Mouse (Mus musculus): ENCODE results near the gene Rab11fip4.

Rab11fip4 gene

DNA sequence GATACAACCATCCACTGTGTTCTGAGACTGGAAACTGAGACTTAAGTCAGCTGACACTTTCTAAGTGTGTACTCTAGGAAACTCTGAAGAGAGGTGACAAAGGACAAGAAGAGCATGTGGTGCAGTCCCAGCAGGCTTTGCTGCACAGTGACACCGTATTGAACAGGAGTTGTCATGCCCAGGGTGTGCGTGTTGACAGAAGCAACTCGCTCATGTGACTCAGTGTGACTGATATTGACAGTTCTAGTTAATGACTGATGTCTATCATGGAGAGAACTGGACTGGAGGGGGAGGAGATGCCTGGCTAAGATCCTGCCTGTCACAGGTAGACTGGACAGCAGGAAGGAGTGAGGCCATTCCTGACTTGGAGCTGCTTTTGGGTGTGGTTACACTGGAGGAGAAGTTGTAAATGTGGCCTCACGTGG lies 63.4 kb downstream of the Rab11fip4 start:
- DNase-seq (ENCODE audit: low spot score in 2 of 2) = no peak

DNA sequence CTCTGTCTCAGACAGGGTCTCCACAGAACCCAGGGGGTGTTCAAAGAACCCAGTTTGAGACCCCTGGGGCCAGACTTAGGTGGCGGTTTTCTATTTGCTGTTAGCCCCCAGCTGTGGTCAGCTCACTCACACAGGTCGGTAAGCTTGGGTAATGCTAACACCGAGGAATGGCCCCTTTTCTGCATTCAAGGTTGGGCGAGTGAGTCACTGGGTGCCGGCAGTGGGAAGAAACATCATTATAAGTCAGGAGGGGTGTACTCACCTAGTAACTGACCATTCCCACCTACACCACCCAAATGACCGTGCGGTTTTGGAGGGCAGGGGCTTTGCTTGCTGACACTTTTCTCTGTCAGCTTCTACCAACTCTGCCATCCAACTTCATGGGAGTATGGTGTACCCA lies 64.6 kb downstream of the Rab11fip4 start:
- no peak for DNase-seq (ENCODE audit: low spot score in 2 of 2)

DNA sequence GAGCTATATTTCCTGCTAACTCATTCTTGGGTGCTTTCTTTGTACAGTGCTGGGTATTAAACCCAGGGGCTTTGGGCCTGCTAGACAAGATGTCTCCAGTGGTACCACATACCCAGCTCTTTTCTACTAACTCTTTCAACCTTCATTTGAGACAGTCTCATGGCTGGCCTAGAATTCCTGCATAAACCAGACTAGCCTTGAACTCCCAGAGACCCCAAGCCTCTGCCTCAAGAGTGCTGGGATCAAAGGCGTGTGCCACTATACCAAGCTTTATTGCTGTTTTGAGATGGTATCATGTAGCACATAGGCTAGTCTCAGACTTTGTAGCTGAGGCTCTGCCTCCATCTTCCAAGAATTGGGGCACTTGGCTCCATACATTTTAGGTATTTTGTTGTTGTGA lies 65.5 kb downstream of the Rab11fip4 start:
- no peak for DNase-seq (ENCODE audit: low spot score in 2 of 2)

GRCm38 (mm10) chr11:79657053-79657452 lies 66.0 kb downstream of the Rab11fip4 start:
- no peak for DNase-seq (ENCODE audit: low spot score in 2 of 2)

GRCm38 (mm10) chr11:79658205-79658825 lies 67.3 kb downstream of the Rab11fip4 start:
- DNase-seq (ENCODE audit: low spot score in 2 of 2) = no peak

DNA sequence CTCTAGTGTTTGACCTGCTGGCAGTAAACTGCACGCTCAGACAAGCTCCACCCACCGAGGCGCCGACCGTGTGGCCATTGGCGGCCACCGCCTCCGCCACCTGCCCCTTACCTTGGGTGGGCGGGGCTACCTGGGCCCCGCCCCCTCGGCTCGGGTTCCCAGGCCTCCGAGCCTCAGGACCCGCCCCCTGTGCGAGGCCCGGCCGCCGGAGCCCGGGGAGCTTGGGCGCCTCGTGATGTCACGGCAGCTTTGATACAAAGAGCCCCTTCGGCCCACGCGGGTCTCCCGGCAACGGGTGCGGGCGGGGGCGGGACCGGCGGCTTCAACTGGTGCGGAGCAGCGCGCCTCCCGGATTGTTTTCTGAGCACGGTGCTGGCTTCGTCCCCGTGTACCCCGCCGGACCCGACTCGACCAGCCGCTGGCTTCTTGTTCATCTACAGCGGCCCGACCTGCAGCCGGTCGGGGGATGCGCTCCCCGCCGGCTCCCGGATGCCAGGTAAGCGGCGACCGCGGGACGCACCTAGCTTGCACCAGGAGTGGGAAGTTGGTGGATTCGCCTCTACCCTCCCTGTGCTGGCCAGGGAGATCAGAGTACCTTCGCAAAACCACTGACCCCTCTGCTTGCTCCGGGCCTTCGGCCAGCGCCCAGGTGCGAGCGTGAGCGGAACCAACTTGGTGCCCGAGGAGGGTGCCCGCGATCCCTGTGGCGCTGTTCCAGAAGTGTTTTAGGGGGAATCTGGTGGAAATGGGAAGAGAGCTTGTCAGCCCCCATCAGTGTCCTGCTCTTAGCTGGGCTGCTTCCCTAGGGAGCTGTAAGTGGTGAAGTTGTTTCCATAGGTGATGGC lies 69.6 kb downstream of the Rab11fip4 start:
- DNase-seq (ENCODE audit: low spot score in 2 of 2) = peak in 1 of 2 experiments; percentile 73

DNA sequence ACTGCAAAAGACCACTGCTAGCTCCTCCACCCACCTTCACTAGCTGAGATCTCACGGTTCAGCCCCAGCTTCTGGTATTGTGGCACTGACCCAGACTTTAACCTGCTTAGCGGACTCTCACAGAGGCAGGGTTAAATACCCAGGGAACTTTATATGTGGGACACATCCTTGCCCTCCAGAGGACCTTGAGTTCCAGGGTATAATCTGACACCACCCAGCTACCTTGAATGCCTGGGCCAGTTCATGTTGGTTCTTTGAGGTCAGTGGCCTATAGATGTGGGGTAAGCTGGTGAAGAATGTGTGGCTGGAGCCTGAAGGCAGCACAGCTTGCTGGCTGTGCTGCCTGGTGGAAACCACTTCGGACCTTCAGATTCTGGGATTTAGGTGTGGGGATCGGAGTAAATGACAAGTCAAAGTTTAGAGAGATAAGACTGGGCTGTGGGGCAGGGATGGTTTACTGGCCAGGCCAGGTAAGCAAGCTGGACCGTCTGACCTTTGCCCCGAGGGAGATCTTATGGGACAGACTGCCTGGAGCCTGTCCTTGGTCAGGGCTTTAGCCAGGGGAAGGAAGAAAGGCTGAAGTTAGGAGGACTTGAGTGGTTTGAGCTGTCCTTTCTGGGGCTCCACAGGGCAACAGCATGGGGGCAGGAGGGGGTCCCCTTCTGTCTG lies 71.0 kb downstream of the Rab11fip4 start:
- DNase-seq (ENCODE audit: low spot score in 2 of 2) = no peak

GRCm38 (mm10) chr11:79663158-79663557 lies 72.1 kb downstream of the Rab11fip4 start:
- peak in 1 of 2 experiments; percentile 70 for DNase-seq (ENCODE audit: low spot score in 2 of 2)

- DNase-seq (ENCODE audit: low spot score in 2 of 2) = no peak
Observed at GRCm38 (mm10) chr11:79663570-79663969, 72.6 kb downstream of the Rab11fip4 start.

DNA sequence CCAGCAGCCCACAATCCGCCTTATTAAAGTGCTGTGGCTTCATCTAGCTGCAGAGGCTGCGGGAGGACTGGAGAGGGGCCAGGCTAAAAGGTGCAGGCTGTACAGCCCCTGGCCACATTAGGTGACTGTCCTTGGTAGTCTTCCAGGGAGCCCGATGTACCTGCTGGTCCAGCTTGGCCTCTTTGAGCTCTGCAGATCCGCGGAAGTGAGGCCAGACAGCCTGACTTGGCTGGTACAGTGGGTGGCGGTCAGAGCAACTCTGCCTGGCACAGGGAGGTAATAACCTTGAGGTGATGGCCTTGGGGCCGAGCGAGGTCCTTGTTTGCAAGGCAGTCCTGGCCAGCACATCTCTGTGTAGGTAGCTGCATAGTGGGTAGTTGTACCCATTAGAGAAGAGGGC lies 75.5 kb downstream of the Rab11fip4 start:
- no peak for DNase-seq (ENCODE audit: low spot score in 2 of 2)

DNA sequence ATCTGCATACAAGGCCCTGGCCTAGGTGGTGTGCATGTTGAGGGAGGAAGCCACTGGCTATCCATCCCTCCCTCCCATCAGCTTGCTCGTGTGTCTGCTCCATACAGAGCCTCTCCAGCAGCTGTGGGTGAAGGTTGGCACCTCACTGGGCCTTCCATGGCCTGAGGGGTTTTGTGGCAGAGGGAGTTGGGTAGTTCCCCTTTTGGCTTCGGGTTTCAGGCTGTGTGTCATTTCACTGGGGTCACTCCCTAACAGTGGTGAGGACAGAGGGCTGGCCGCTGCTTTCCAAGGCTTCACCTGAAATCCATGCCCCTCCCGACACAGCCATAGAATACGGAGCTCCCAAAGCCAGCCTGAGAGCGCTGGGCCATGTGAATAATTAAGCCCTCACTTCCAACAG lies 78.2 kb downstream of the Rab11fip4 start:
- DNase-seq (ENCODE audit: low spot score in 2 of 2) = no peak

GRCm38 (mm10) chr11:79669947-79670346 lies 78.9 kb downstream of the Rab11fip4 start:
- no peak for DNase-seq (ENCODE audit: low spot score in 2 of 2)

GRCm38 (mm10) chr11:79670411-79670945 lies 79.5 kb downstream of the Rab11fip4 start:
- no peak for DNase-seq (ENCODE audit: low spot score in 2 of 2)

DNA sequence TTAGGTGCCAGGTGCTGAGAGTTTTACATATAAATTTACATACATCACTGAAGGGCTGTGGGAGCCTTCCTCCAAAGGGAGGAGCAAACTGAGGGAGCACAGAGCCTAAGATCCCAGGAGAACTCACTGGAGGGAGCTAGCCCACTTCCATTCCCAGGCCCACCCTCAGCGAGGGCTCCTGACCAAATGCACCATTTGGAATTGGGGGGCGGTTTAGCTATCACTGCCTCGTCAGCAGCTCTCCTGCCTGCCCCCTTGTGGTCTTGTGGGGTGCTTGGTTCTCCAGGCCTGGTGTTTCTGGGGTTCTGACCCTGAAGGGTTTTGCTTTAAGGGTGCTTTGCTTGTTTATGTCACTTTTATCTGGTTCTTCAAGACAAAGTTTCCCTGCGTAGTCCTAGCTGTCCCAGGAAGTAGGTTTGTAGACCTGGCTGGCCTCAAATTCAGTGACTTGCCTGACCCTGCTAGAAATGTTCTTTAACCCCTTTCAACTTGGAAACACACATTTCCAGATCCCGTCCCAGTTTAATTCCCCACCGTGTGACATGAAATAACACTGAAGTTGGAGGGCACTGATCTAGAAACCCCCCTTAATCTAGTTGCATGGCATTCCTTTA lies 80.8 kb downstream of the Rab11fip4 start:
- DNase-seq (ENCODE audit: low spot score in 2 of 2) = no peak

DNA sequence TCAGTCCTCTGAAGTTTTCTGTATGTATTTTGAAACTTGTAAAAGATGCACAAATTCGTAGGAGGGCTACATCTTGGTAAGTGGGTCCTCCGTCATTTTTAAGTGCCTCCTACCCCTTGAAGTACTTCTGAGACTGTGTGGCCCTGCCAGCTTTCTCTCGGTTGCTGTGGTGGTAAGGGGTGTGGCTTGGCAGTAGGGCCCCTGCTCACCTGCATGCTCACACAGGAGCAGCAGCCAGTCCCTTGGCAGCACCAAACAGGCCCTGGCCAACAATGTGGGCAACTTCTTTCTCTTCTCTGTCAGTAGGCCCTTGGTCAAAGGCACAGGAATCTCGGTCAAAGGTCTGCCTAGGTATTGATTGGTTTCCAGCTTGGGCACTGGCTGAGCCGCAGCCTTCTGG lies 82.1 kb downstream of the Rab11fip4 start:
- DNase-seq (ENCODE audit: low spot score in 2 of 2) = no peak

- DNase-seq (ENCODE audit: low spot score in 2 of 2) = no peak
Observed at GRCm38 (mm10) chr11:79673717-79674116, 82.7 kb downstream of the Rab11fip4 start.

- no peak for DNase-seq (ENCODE audit: low spot score in 2 of 2)
Observed at GRCm38 (mm10) chr11:79674231-79674630, 83.2 kb downstream of the Rab11fip4 start.

DNA sequence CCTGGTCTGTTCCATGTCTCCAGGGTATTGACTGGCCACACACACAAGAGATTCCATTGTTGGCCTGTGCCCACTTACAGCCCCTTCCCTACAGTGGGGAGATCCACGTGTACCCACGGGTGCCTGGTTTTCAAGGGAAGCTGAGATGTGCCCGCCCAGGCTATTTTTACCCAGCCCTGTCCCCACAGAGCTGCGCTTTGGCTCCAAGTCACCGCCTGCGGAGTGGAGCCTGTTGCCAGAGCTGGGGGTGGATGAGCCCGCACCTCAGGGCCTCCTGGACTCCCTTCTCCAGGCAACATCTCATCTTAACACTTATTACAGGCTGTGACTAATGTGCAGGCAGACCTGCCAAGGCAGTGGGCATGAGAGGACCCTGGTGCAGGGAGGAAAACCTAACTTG lies 83.6 kb downstream of the Rab11fip4 start:
- peak; percentile 73 to 86 for DNase-seq (ENCODE audit: low spot score in 2 of 2)

DNA sequence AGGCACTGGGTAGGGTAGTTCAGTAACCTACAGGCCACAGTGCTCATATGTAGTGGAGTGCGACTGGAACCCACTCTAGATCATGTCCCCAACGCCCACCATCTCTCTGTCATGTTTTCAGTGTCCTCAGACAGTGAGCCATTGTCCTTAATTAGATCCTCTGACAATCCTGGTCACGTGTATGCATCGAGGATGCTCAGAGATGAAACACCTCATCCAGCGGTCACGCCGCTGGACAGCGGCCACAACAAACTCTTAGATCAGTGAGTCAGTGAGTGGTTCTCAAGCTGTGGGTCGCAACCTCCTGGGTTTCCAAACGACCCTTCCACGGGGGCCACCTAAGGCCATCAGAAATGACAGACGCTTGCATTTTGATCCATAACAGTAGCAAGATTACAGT lies 84.3 kb downstream of the Rab11fip4 start:
- no peak for DNase-seq (ENCODE audit: low spot score in 2 of 2)

DNA sequence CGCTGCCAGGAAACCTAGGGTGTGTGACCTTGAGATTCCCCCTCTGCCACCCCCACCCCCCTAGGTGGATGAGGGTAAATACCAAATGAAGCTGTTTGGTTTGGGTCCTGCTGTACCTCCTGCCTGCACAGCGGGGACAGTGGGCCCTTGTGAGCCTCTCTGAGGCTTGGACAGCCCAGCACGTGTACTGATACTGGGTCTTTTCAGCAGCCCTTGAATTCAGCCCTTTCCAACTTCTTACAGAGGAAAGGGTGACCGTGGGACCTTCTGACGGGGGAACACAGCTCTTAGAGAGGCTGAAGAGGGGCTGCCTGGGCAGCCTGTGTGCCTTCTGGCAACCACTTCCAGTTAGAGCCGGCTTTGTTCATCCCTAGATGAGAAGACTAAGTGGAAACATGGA lies 85.0 kb downstream of the Rab11fip4 start:
- no peak for DNase-seq (ENCODE audit: low spot score in 2 of 2)

- DNase-seq (ENCODE audit: low spot score in 2 of 2) = no peak
Observed at GRCm38 (mm10) chr11:79676483-79676967, 85.5 kb downstream of the Rab11fip4 start.

DNA sequence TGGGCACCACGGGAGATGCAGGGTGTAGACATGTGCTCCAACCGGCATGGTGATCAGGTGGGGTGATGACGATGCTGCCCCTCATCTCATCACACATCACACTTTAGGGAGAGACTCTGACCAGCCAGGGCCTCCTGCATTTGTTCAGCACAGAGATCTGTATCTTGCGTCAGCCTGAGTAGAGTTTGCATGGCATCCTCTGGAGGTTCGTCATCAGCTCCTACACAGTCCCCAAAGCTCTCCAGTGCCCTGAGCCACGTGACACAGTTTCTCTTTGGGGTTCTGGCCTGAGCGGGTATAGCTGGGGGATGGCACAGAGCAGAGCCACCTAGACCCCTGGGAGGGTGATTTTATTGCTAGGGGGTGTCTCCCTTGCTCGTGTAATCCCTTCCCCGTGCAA lies 86.4 kb downstream of the Rab11fip4 start:
- no peak for DNase-seq (ENCODE audit: low spot score in 2 of 2)

Measured in left cerebral cortex, adult 9 months (tissue).